Mouse (Mus musculus) liver, adult 10 weeks (tissue): Measurements from ENCODE around the gene Grm6. TPM values are rescaled to one million over a fixed set of nuclear protein-coding genes. Genes with fewer than 3 reads are reported as not detected.

Experiments
- polyA plus RNA-seq: library from polyadenylated mRNA; stranded (reverse); fragments of 350-450 nt; fragmentation: Illumina TruSeq; extraction: RNeasy Lipid Tissue Mini Kit (QIAGEN cat#74804); gene quantifications from one replicate; pipeline ENCODE4 v1.2.3, GENCODE M21; 2014; ENCODE audit warnings: low read depth, low replicate concordance

The Grm6 gene
- not detected for polyA plus RNA-seq

GRCm38 (mm10) chr11:50850177-50850735 is at the start of gene Grm6:
Gene Grm6, plus strand, starts transcription at chr11:50850685.

DNA sequence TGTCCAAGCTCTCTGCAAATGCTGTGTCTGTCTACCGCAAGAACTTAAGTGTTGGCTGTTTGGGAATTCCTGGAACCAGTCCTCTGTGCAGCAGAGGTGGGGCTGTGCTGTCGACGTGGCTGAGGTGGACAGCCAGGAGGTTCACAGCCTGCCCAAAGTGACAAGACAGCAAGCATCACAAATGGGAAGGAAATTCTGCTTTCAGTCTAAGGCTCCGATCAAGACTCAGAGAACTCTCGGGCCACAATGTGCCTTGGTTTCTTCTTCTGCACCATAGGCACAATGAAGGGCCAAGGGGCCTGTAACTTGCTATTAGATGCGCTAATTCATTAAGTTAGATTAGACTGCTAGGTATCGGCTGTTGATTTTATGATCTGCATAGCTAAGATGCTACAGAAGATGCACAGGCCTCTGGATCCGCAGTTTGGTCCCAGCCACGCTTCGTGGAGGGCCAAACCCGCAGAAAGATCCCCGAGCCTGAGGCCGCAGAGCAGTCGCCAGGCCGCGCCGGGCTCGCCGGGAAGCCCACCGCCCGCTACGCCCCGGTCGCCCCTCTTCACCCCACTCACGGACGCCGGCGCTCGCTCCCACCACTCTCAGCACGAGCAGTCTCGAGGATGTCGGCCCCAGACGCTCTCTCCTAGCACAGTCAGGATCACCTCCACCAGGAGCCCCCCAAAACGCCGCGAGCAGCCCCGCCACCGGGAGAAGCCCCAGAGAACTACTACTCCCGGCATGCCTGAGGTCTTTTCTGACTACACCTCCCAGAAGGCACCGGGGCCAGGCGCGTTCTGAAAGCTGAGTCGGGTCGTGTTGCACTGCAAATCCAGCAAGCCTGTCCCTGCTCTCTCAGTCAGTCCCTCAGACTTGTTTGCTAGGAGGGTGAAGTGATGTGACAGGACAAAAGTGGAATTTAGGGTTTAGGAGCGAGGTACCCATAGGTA is 23.2 kb upstream of the Grm6 start, which contains the start of gene Zfp354c:
TSS of gene Zfp354c (minus strand) at position 715 of the 944 bp plus-strand sequence.

GRCm38 (mm10) chr11:50841023-50841735 is 9.3 kb upstream of the Grm6 start, which contains the start of gene Zfp879:
Gene Zfp879, minus strand, starts transcription at chr11:50841552.

DNA sequence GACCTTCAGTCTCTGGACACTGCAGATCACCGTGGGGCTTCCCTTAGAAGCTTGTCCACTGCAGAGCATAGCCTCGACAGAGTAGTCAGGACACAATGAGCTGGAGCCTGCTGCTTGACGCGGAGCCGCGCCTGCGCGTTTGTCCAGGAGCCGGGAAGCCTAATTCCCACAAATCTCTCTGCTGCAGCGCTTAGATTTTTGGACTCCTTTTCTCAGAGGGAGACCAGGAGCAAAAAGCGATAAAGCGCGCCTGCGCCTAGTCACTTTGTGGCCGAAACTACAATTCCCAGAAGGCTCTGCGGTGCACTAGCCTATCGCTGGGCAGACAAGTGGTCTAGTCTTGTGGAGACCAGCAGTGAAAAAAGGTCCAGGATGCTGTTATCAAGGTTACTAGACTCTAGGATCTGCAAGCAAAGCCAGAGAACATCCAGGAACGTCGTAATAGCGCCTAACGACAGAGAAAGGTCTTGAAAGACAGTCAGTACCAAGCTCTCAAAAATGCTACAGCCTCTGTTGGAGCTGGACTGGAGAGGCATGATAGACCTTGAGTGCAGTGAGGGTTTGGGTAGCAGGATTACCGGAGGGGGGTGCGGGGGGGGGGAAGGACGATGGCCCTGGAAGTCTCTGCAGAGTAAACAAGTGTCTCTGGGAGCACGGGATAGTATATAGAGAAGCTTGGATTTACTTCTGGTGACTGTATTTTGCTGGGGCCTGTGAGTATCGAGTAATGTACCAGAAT is 37.1 kb downstream of the Grm6 start, which contains the start of gene Zfp454:
TSS of gene Zfp454 (minus strand) at position 262 of the 739 bp plus-strand sequence.

Other genes with a start within 250 kb of the Grm6 start
- gene Adamts2, start 248.6 kb upstream of the Grm6 start, polyA plus RNA-seq: 0.58 TPM
- gene Zfp354c, start 23.0 kb upstream of the Grm6 start, polyA plus RNA-seq: 0.72 TPM
- 0.50 TPM for gene Zfp879, start 9.1 kb upstream of the Grm6 start, polyA plus RNA-seq
- gene Zfp454, start 37.0 kb downstream of the Grm6 start, polyA plus RNA-seq: 1.6 TPM
- 10.5 TPM for gene Zfp2, start 65.5 kb downstream of the Grm6 start, polyA plus RNA-seq
- 4.4 TPM for gene Zfp354b, start 80.9 kb downstream of the Grm6 start, polyA plus RNA-seq
- not detected for gene 4933414I15Rik, start 93.1 kb downstream of the Grm6 start, polyA plus RNA-seq
- not detected for gene Prop1, start 103.1 kb downstream of the Grm6 start, polyA plus RNA-seq
- gene Olfr1378, start 115.8 kb downstream of the Grm6 start, polyA plus RNA-seq: not detected
- gene Olfr1377, start 131.3 kb downstream of the Grm6 start, polyA plus RNA-seq: not detected
- gene Olfr51, start 152.9 kb downstream of the Grm6 start, polyA plus RNA-seq: not detected
- gene Olfr54, start 163.6 kb downstream of the Grm6 start, polyA plus RNA-seq: not detected
- gene Olfr1375, start 197.4 kb downstream of the Grm6 start, polyA plus RNA-seq: not detected
- 10.1 TPM for gene Zfp354a, start 208.6 kb downstream of the Grm6 start, polyA plus RNA-seq